Mouse (Mus musculus): ENCODE results near the gene Ttc6.
A peak's percentile ranks its signal among the peaks of the same experiment; 100 is the strongest.

Gene Ttc6

GRCm38 (mm10) chr12:57662986-57663674, 99.2 kb downstream of the Ttc6 start:
- no peak for DNase-seq

GRCm38 (mm10) chr12:57672414-57672813, 108.5 kb downstream of the Ttc6 start:
- no peak for DNase-seq

- no peak for DNase-seq
Observed at GRCm38 (mm10) chr12:57684967-57685423, 121.1 kb downstream of the Ttc6 start.

- no peak for DNase-seq
Observed at GRCm38 (mm10) chr12:57709966-57710365, 146.1 kb downstream of the Ttc6 start.

GRCm38 (mm10) chr12:57764720-57765119, 200.8 kb downstream of the Ttc6 start:
- DNase-seq: no peak

- DNase-seq: no peak
Observed at GRCm38 (mm10) chr12:57776290-57776997, 212.5 kb downstream of the Ttc6 start.

GRCm38 (mm10) chr12:57781926-57782325, 218.0 kb downstream of the Ttc6 start:
- DNase-seq: no peak

- DNase-seq: peak in 1 of 2 experiments; percentile 5
Observed at GRCm38 (mm10) chr12:57787471-57787870, 223.6 kb downstream of the Ttc6 start.
